Mouse (Mus musculus): ENCODE measurements around the gene Efna1. TPM values are rescaled to one million over a fixed set of nuclear protein-coding genes. Genes with fewer than 3 reads are reported as not detected.
A peak's percentile ranks its signal among the peaks of the same experiment; 100 is the strongest.

Efna1 gene
- polyA plus RNA-seq, 1 experiment from 2014 or later = 12.6 TPM

GRCm38 (mm10) chr3:89287286-89287685 lies 6.3 kb upstream of the Efna1 start:
- Histone ChIP-seq H3K27ac (peak overlapping the region; percentile 19; the same call in 1 of the 2 replicates), H3K9me3 (no peaks in the 10 kb centered on the region)
- WGBS = 62% methylated on average over 5 of the region's 5 CpGs

GRCm38 (mm10) chr3:89285526-89285925 lies 4.6 kb upstream of the Efna1 start:
- no peaks in the 10 kb centered on the region for H3K36me3 ChIP-seq (replicated peaks)
- H3K9me3 ChIP-seq = no peaks in the 10 kb centered on the region
- H3K4me2 ChIP-seq = no peak overlapping the region
- no peak overlapping the region for H3K27ac ChIP-seq
- peaks cover 25% of the 10 kb centered on the region for H3K27me3 ChIP-seq
- no peak for ATAC-seq (ENCODE audit: low FRiP score)
- peaks cover 18% of the 10 kb centered on the region for H3K4me1 ChIP-seq
- H3K4me3 ChIP-seq (replicated peaks) = no peak overlapping the region
- 41% methylated on average over 2 of the region's 2 CpGs for WGBS
- H3K9ac ChIP-seq = no peak overlapping the region

More at GRCm38 (mm10) chr3:89287286-89287685, 6.3 kb upstream of the Efna1 start:
- no peak for ATAC-seq (ENCODE audit: low FRiP score)
- H3K4me1 ChIP-seq = peaks cover 1% of the 10 kb centered on the region; the same call in 1 of the 2 replicates
- H3K4me2 ChIP-seq = no peak overlapping the region
- 0 out of 2 replicates have a peak, but pooled peaks cover 12% of the 10 kb centered on the region for H3K27me3 ChIP-seq
- no peak overlapping the region for H3K9ac ChIP-seq
- no peak overlapping the region for H3K4me3 ChIP-seq (replicated peaks)
- no peaks in the 10 kb centered on the region for H3K36me3 ChIP-seq (replicated peaks)

- Histone ChIP-seq H3K4me1 (peaks cover 30% of the 10 kb centered on the region), H3K9me3 (no peaks in the 10 kb centered on the region), H3K9ac (no peak overlapping the region), H3K27ac (no peak overlapping the region), H3K27me3 (peaks cover 38% of the 10 kb centered on the region), H3K36me3 (replicated peaks) (no peaks in the 10 kb centered on the region), H3K4me3 (replicated peaks) (no peak overlapping the region), H3K4me2 (no peak overlapping the region)
- ATAC-seq (ENCODE audit: low FRiP score) = no peak
- WGBS = 92% methylated on average over 3 of the region's 3 CpGs
These were observed 3.3 kb upstream of the Efna1 start for GRCm38 (mm10) chr3:89284261-89284660.

- WGBS = 28% methylated on average over 4 of the region's 4 CpGs
- Histone ChIP-seq H3K9me3 (no peaks in the 10 kb centered on the region), H3K4me1 (peaks cover 39% of the 10 kb centered on the region), H3K4me2 (no peak overlapping the region), H3K27me3 (peaks cover 53% of the 10 kb centered on the region), H3K36me3 (replicated peaks) (no peaks in the 10 kb centered on the region), H3K27ac (no peak overlapping the region), H3K4me3 (replicated peaks) (no peak overlapping the region), H3K9ac (no peak overlapping the region; the same call in 1 of the 2 replicates)
- no peak for ATAC-seq (ENCODE audit: low FRiP score)
These were observed 1.3 kb upstream of the Efna1 start for GRCm38 (mm10) chr3:89282291-89282643.

- H3K27me3 ChIP-seq = peaks cover 57% of the 10 kb centered on the region
- H3K9ac ChIP-seq = no peak overlapping the region; the same call in 1 of the 2 replicates
- peaks cover 43% of the 10 kb centered on the region for H3K4me1 ChIP-seq
- H3K36me3 ChIP-seq (replicated peaks) = no peaks in the 10 kb centered on the region
- peak overlapping the region; percentile 87 for H3K4me2 ChIP-seq
- no peak overlapping the region for H3K27ac ChIP-seq
- 13% methylated on average over 20 of the region's 20 CpGs for WGBS
- H3K4me3 ChIP-seq (replicated peaks) = peak overlapping the region; percentile 45
- no peaks in the 10 kb centered on the region for H3K9me3 ChIP-seq
- ATAC-seq (ENCODE audit: low FRiP score) = no peak
These were observed 793 bp upstream of the Efna1 start for GRCm38 (mm10) chr3:89281579-89282290.

GRCm38 (mm10) chr3:89280050-89280605 lies 814 bp downstream of the Efna1 start:
- H3K4me1 ChIP-seq = peaks cover 43% of the 10 kb centered on the region
- no peaks in the 10 kb centered on the region for H3K36me3 ChIP-seq (replicated peaks)
- H3K4me2 ChIP-seq = peak overlapping the region; percentile 87
- H3K9ac ChIP-seq = peak overlapping the region; percentile 52
- H3K27me3 ChIP-seq = peaks cover 57% of the 10 kb centered on the region
- H3K27ac ChIP-seq = peak overlapping the region; percentile 61; the same call in 1 of the 2 replicates
- H3K4me3 ChIP-seq (replicated peaks) = peak overlapping the region; percentile 45
- ATAC-seq (ENCODE audit: low FRiP score) = peak; percentile 20; the same call in 1 of the 2 replicates
- under 1% methylated on average over 29 of the region's 29 CpGs for WGBS
- H3K9me3 ChIP-seq = no peaks in the 10 kb centered on the region

GRCm38 (mm10) chr3:89279153-89279890 lies 1.6 kb downstream of the Efna1 start:
- Histone ChIP-seq H3K9me3 (no peaks in the 10 kb centered on the region), H3K27ac (peak overlapping the region; percentile 61; the same call in 1 of the 2 replicates), H3K36me3 (replicated peaks) (no peaks in the 10 kb centered on the region), H3K4me3 (replicated peaks) (peak overlapping the region; percentile 45), H3K27me3 (peaks cover 53% of the 10 kb centered on the region), H3K4me1 (peaks cover 43% of the 10 kb centered on the region), H3K4me2 (peak overlapping the region; percentile 87), H3K9ac (peak overlapping the region; percentile 52)
- ATAC-seq (ENCODE audit: low FRiP score) = peak; percentile 71
- 2% methylated on average over 35 of the region's 35 CpGs for WGBS

GRCm38 (mm10) chr3:89278643-89279042 lies 2.3 kb downstream of the Efna1 start:
- no peaks in the 10 kb centered on the region for H3K9me3 ChIP-seq
- no peaks in the 10 kb centered on the region for H3K36me3 ChIP-seq (replicated peaks)
- 26% methylated on average over 8 of the region's 8 CpGs for WGBS
- H3K4me2 ChIP-seq = peak overlapping the region; percentile 87
- peaks cover 53% of the 10 kb centered on the region for H3K27me3 ChIP-seq
- 0 out of 2 replicates have a peak overlapping the region, but pooled peaks have one; percentile 61 for H3K27ac ChIP-seq
- peaks cover 43% of the 10 kb centered on the region for H3K4me1 ChIP-seq
- no peak overlapping the region for H3K9ac ChIP-seq
- ATAC-seq (ENCODE audit: low FRiP score) = no peak
- H3K4me3 ChIP-seq (replicated peaks) = peak overlapping the region; percentile 45; the same call in 1 of the 2 replicates

GRCm38 (mm10) chr3:89278107-89278506 lies 2.8 kb downstream of the Efna1 start:
- Histone ChIP-seq H3K36me3 (replicated peaks) (no peaks in the 10 kb centered on the region), H3K9ac (peak overlapping the region; percentile 33; the same call in 1 of the 2 replicates), H3K27ac (no peak overlapping the region), H3K4me1 (peaks cover 43% of the 10 kb centered on the region), H3K4me3 (replicated peaks) (0 out of 2 replicates have a peak overlapping the region, but pooled peaks have one; percentile 8), H3K27me3 (peaks cover 52% of the 10 kb centered on the region), H3K9me3 (no peaks in the 10 kb centered on the region), H3K4me2 (peak overlapping the region; percentile 24; the same call in 1 of the 2 replicates)
- ATAC-seq (ENCODE audit: low FRiP score) = no peak
- WGBS = 74% methylated on average over 6 of the region's 7 CpGs

- 54% methylated on average over 14 of the region's 14 CpGs for WGBS
- H3K4me1 ChIP-seq = peaks cover 43% of the 10 kb centered on the region
- no peaks in the 10 kb centered on the region for H3K36me3 ChIP-seq (replicated peaks)
- no peaks in the 10 kb centered on the region for H3K9me3 ChIP-seq
- peak overlapping the region; percentile 24 for H3K4me2 ChIP-seq
- ATAC-seq (ENCODE audit: low FRiP score) = no peak
- H3K27ac ChIP-seq = no peak overlapping the region
- H3K27me3 ChIP-seq = peaks cover 51% of the 10 kb centered on the region
- H3K9ac ChIP-seq = peak overlapping the region; percentile 29; the same call in 1 of the 2 replicates
- H3K4me3 ChIP-seq (replicated peaks) = no peak overlapping the region
These were observed 3.5 kb downstream of the Efna1 start for GRCm38 (mm10) chr3:89277281-89278021.

- no peaks in the 10 kb centered on the region for H3K36me3 ChIP-seq (replicated peaks)
- H3K4me2 ChIP-seq = no peak overlapping the region
- no peaks in the 10 kb centered on the region for H3K9me3 ChIP-seq
- H3K4me3 ChIP-seq (replicated peaks) = no peak overlapping the region
- H3K9ac ChIP-seq = no peak overlapping the region
- peaks cover 51% of the 10 kb centered on the region for H3K27me3 ChIP-seq
- no peak overlapping the region for H3K27ac ChIP-seq
- 90% methylated on average over 13 of the region's 13 CpGs for WGBS
- no peak for ATAC-seq (ENCODE audit: low FRiP score)
- peaks cover 35% of the 10 kb centered on the region for H3K4me1 ChIP-seq
These were observed 4.9 kb downstream of the Efna1 start for GRCm38 (mm10) chr3:89276061-89276460.

Measured in forebrain, embryonic 12.5 days (tissue).